Mouse (Mus musculus): ENCODE measurements around the gene Adprm.

Adprm gene

GRCm38 (mm10) chr11:67076781-67077180, 24.4 kb upstream of the Adprm start:
- ATAC-seq (ENCODE audit: low TSS enrichment): no peak

- no peak for ATAC-seq (ENCODE audit: low TSS enrichment)
These were observed 22.6 kb upstream of the Adprm start for GRCm38 (mm10) chr11:67075036-67075435.

GRCm38 (mm10) chr11:67072615-67073130, 20.3 kb upstream of the Adprm start:
- ATAC-seq (ENCODE audit: low TSS enrichment): peak; percentile 52

GRCm38 (mm10) chr11:67067741-67068140, 15.3 kb upstream of the Adprm start:
- no peak for ATAC-seq (ENCODE audit: low TSS enrichment)

GRCm38 (mm10) chr11:67062726-67063125, 10.3 kb upstream of the Adprm start:
- ATAC-seq (ENCODE audit: low TSS enrichment): peak; percentile 69

GRCm38 (mm10) chr11:67061311-67061710, 8.9 kb upstream of the Adprm start:
- ATAC-seq (ENCODE audit: low TSS enrichment): peak; percentile 72; the same call in 1 of the 2 replicates

GRCm38 (mm10) chr11:67054754-67055365, 2.5 kb upstream of the Adprm start:
- ATAC-seq (ENCODE audit: low TSS enrichment): no peak

GRCm38 (mm10) chr11:67051676-67052320, 596 bp downstream of the Adprm start:
- peak; percentile 20 for ATAC-seq (ENCODE audit: low TSS enrichment)

GRCm38 (mm10) chr11:67049256-67049655, 3.1 kb downstream of the Adprm start:
- ATAC-seq (ENCODE audit: low TSS enrichment): no peak

- ATAC-seq (ENCODE audit: low TSS enrichment): no peak
These were observed 3.9 kb downstream of the Adprm start for GRCm38 (mm10) chr11:67048496-67048895.

- ATAC-seq (ENCODE audit: low TSS enrichment): no peak
These were observed 5.2 kb downstream of the Adprm start for GRCm38 (mm10) chr11:67047199-67047598.

- no peak for ATAC-seq (ENCODE audit: low TSS enrichment)
These were observed 7.4 kb downstream of the Adprm start for GRCm38 (mm10) chr11:67044959-67045358.

GRCm38 (mm10) chr11:67043007-67043406, 9.4 kb downstream of the Adprm start:
- no peak for ATAC-seq (ENCODE audit: low TSS enrichment)

- no peak for ATAC-seq (ENCODE audit: low TSS enrichment)
These were observed 11.9 kb downstream of the Adprm start for GRCm38 (mm10) chr11:67040483-67040882.

GRCm38 (mm10) chr11:67039799-67040198, 12.6 kb downstream of the Adprm start:
- no peak for ATAC-seq (ENCODE audit: low TSS enrichment)

GRCm38 (mm10) chr11:67036892-67037291, 15.5 kb downstream of the Adprm start:
- ATAC-seq (ENCODE audit: low TSS enrichment): no peak

- ATAC-seq (ENCODE audit: low TSS enrichment): no peak
These were observed 16.2 kb downstream of the Adprm start for GRCm38 (mm10) chr11:67036229-67036628.

GRCm38 (mm10) chr11:67034775-67035485, 17.5 kb downstream of the Adprm start:
- no peak for ATAC-seq (ENCODE audit: low TSS enrichment)

- ATAC-seq (ENCODE audit: low TSS enrichment): no peak
These were observed 20.8 kb downstream of the Adprm start for GRCm38 (mm10) chr11:67031603-67031915.

GRCm38 (mm10) chr11:67030904-67031602, 21.3 kb downstream of the Adprm start:
- ATAC-seq (ENCODE audit: low TSS enrichment): no peak

- ATAC-seq (ENCODE audit: low TSS enrichment): peak; percentile 92
These were observed 27.4 kb downstream of the Adprm start, which contains the start of gene Tmem220 for GRCm38 (mm10) chr11:67024867-67025477. Tmem220 (plus strand) TSS chr11:67025154.

Measured in frontal cortex, adult (tissue).